Mouse (Mus musculus) liver, embryonic 12.5 days (tissue): ENCODE data around the gene 4931428F04Rik. TPM values are rescaled to one million over a fixed set of nuclear protein-coding genes. Genes with fewer than 3 reads are reported as not detected.
"Not testable (repeated sequence)": the region's sequence is repeated elsewhere in the genome, so short reads cannot be mapped to it uniquely, and the experiment has no call there.

ENCODE experiments used
- ATAC-seq: fragments of 200-750 bp; cut with Nextera tagmentation; 2 replicates; pipeline ENCODE4 v1.8.0; 2017; ENCODE audit warnings: moderate number of reproducible peaks, mild to moderate bottlenecking, moderate library complexity
- H3K27ac ChIP-seq: fragments of 300-500 bp; sonication (generic); 2 replicates; pipeline ENCODE4 v1.5.1; 2016; ENCODE audit warnings: mild to moderate bottlenecking
- H3K27me3 ChIP-seq: fragments of 300-500 bp; sonication (generic); replicated peaks from 2 replicates; pipeline ENCODE4 v1.6.1; 2016; ENCODE audit warnings: mild to moderate bottlenecking, moderate library complexity
- H3K36me3 ChIP-seq: fragments of 300-500 bp; sonication (generic); 2 replicates; pipeline ENCODE4 v1.6.1; 2016; ENCODE audit warnings: mild to moderate bottlenecking, moderate library complexity
- H3K4me1 ChIP-seq: fragments of 300-500 bp; sonication (generic); 2 replicates; pipeline ENCODE4 v1.6.1; 2016
- H3K4me2 ChIP-seq: fragments of 300-500 bp; sonication (generic); 2 replicates; pipeline ENCODE4 v1.6.1; 2016; ENCODE audit warnings: mild to moderate bottlenecking, moderate library complexity
- H3K4me3 ChIP-seq: fragments of 300-500 bp; sonication (generic); 2 replicates; pipeline ENCODE4 v1.5.1; 2016; ENCODE audit warnings: mild to moderate bottlenecking, moderate library complexity
- H3K9ac ChIP-seq: fragments of 300-500 bp; sonication (generic); 2 replicates; pipeline ENCODE4 v1.6.1; 2016; ENCODE audit warnings: mild to moderate bottlenecking, moderate library complexity
- H3K9me3 ChIP-seq: fragments of 300-500 bp; sonication (generic); replicated peaks from 2 replicates; pipeline ENCODE4 v1.6.1; 2016; ENCODE audit warnings: mild to moderate bottlenecking, moderate library complexity
- WGBS: fragments of 180-500 bp; shearing (Covaris S2); methylation state at CpG from one replicate; pipeline ENCODE4 v1.1.7; 2016; ENCODE audit not compliant: insufficient replicate concordance; 5-methylcytosine and 5-hydroxymethylcytosine counted together
- polyA plus RNA-seq: library from polyadenylated mRNA; unstranded; fragments of >200 nt; fragmentation: Nextera tagmentation; extraction: Ambion mirVana; gene quantifications from 2 replicates; pipeline ENCODE4 v1.2.1, GENCODE M21; 2016

4931428F04Rik gene
- polyA plus RNA-seq, 1 experiment from 2014 or later: 1.6 TPM

DNA sequence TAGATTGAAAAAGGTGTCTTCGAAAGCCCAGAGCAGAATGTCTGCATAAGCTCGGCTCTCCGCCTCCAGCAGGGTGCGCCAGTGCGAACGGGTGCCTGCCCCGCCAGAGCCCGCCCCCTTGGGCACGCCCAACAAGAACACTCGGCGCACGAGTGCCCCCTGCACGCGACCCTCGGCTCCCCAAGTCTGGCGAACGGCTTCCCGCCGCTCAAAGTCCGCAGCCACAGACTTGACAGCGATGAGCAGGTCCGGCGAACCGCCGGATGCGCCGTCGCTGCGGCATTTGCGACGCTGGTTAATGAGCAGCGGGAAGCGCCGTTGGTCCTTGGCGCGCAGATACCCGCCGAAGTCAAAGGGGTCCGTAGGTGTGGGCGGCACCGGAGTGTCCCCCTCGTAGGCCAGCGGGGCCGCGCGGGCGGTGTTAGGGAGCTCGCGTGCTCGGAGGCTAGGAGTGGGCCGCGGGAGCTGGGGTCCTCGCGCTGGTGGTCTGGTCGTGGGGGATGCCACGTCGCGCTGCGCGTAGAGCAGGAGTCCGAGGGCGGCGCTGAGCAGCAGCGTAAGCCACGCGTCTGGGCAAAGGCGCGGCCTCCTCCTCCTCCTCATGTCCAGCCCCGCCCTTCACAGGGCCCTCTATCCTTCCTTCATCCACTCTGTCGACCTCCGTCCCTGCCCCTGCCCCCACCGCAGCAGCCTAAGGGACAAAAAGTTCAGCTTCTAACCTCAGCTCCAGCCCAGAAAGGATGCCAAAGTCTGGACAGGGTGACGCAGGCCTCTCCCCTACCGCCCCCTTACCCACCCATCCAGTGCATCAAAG is 35.3 kb downstream of the 4931428F04Rik start:
- under 1% methylated on average over 74 of the region's 74 CpGs for WGBS
- peak; percentile 91 for ATAC-seq

DNA sequence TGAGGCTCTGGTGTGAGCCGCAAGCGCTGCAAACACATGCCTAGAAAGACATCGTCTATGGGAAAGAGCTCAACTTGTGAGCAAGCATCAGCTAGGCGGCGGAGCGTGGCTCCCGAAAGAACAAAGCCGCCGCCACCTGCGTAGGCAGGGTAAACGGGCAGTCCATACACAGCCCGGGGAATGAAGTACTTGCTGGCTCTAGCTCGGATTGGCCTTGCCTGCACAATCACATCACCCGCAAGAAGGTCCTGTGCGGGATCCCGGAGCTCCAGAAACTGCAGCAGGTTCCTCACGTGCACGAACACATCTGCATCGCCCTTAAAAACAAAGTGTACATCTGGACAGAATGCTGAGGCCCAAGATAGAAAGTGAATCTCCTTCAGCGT is 35.9 kb downstream of the 4931428F04Rik start:
- H3K4me1 ChIP-seq: peaks cover 38% of the 10 kb centered on the region
- H3K27ac ChIP-seq: peak overlapping the region; percentile 27; the same call in 1 of the 2 replicates
- peak overlapping the region; percentile 76; the same call in 1 of the 2 replicates for H3K9ac ChIP-seq
- H3K4me2 ChIP-seq: peak overlapping the region; percentile 100
- no peak for ATAC-seq
- H3K36me3 ChIP-seq: peaks cover 49% of the 10 kb centered on the region
- no peaks in the 10 kb centered on the region for H3K9me3 ChIP-seq
- peak overlapping the region; percentile 73 for H3K4me3 ChIP-seq
- 52% methylated on average over 20 of the region's 20 CpGs for WGBS
- H3K27me3 ChIP-seq: peaks cover 30% of the 10 kb centered on the region

More for the DNA sequence above, 35.3 kb downstream of the 4931428F04Rik start:
- H3K4me3 ChIP-seq: peak overlapping the region; percentile 73
- peak overlapping the region; percentile 76 for H3K9ac ChIP-seq
- peak overlapping the region; percentile 87 for H3K27ac ChIP-seq
- H3K36me3 ChIP-seq: peaks cover 43% of the 10 kb centered on the region
- peak overlapping the region; percentile 100 for H3K4me2 ChIP-seq
- H3K9me3 ChIP-seq: no peaks in the 10 kb centered on the region
- peaks cover 44% of the 10 kb centered on the region for H3K4me1 ChIP-seq
- H3K27me3 ChIP-seq: peaks cover 36% of the 10 kb centered on the region

- Histone ChIP-seq H3K27me3 (peaks cover 21% of the 10 kb centered on the region), H3K4me1 (peaks cover 36% of the 10 kb centered on the region), H3K9ac (no peak overlapping the region), H3K9me3 (no peaks in the 10 kb centered on the region), H3K27ac (no peak overlapping the region), H3K36me3 (peaks cover 58% of the 10 kb centered on the region), H3K4me2 (no peak overlapping the region; the same call in 1 of the 2 replicates), H3K4me3 (no peak overlapping the region)
- 59% methylated on average over 10 of the region's 10 CpGs for WGBS
- no peak for ATAC-seq
Measured at GRCm38 (mm10) chr8:105252680-105253537, 36.8 kb downstream of the 4931428F04Rik start.

DNA sequence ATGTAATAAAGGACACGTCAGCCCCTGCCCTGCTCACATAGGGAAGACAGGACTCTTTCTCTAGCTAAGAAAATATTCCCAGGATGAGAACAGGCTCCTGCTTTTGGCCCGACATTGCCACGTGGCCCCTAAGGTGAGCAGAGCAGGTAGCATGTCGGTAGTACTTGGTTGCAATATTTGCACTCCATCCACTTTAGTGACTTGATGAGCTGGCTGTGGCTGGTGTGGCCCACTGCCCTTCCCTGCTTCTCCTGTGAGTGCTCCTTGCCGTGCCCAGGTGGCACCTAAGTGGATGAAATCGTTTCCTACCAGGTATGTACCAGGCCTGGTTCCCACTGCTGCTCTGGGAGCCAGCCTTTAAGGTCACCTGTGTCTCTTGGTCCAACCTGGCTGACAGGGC is 37.7 kb downstream of the 4931428F04Rik start:
- Histone ChIP-seq H3K4me1 (peaks cover 36% of the 10 kb centered on the region), H3K4me2 (no peak overlapping the region), H3K36me3 (peaks cover 66% of the 10 kb centered on the region), H3K27ac (no peak overlapping the region), H3K27me3 (peaks cover 14% of the 10 kb centered on the region; the same call in 1 of the 2 replicates), H3K9ac (no peak overlapping the region), H3K4me3 (no peak overlapping the region), H3K9me3 (no peaks in the 10 kb centered on the region)
- ATAC-seq: no peak
- 82% methylated on average over 6 of the region's 6 CpGs for WGBS

GRCm38 (mm10) chr8:105241016-105241415 is 48.6 kb downstream of the 4931428F04Rik start:
- H3K4me1 ChIP-seq: no peaks in the 10 kb centered on the region
- no peak for ATAC-seq
- H3K36me3 ChIP-seq: peaks cover 77% of the 10 kb centered on the region
- no peak overlapping the region for H3K27ac ChIP-seq
- H3K27me3 ChIP-seq: no peaks in the 10 kb centered on the region
- H3K9me3 ChIP-seq: no peaks in the 10 kb centered on the region
- H3K4me3 ChIP-seq: no peak overlapping the region
- WGBS: 94% methylated on average over 7 of the region's 7 CpGs
- H3K4me2 ChIP-seq: no peak overlapping the region
- H3K9ac ChIP-seq: no peak overlapping the region

DNA sequence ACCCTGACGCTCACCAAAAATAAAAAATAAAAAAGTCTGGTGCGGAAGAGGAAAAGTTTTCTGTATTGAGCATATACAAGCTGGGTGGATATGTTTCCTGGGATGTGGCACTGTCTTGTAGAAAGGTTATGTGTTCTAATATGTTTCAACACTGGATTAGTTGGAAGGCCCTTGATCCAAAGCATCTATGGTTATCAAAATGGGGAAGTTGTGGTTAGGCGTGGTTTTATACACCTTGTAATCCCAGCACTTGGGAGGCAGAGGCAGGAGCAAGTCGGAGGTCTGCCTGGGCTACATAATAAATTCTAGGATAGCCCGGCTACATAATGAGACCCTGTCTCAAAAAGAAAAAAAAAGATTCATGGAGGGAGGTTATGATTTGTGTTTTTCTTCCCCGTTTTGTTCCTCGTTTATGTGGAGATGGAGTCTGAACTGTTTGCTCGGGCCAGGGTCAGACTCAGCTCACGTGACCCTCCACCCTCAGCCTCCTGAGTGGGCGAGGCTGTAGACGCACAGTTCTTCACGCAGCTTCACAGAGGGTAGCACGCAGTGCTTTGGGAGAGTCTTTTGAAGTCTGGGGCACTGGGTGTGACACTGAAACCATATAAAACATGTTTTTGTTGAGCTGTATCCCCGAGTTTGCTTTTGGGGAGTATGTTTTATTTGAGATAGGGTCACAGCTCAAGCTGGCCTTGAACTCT is 52.1 kb downstream of the 4931428F04Rik start:
- no peak overlapping the region for H3K27ac ChIP-seq
- no peak overlapping the region for H3K9ac ChIP-seq
- ATAC-seq: no peak
- peaks cover 78% of the 10 kb centered on the region for H3K36me3 ChIP-seq
- H3K4me3 ChIP-seq: no peak overlapping the region
- H3K27me3 ChIP-seq: no peaks in the 10 kb centered on the region
- H3K4me1 ChIP-seq: peaks cover 17% of the 10 kb centered on the region
- WGBS: 75% methylated on average over 14 of the region's 14 CpGs
- H3K4me2 ChIP-seq: no peak overlapping the region
- H3K9me3 ChIP-seq: no peaks in the 10 kb centered on the region

DNA sequence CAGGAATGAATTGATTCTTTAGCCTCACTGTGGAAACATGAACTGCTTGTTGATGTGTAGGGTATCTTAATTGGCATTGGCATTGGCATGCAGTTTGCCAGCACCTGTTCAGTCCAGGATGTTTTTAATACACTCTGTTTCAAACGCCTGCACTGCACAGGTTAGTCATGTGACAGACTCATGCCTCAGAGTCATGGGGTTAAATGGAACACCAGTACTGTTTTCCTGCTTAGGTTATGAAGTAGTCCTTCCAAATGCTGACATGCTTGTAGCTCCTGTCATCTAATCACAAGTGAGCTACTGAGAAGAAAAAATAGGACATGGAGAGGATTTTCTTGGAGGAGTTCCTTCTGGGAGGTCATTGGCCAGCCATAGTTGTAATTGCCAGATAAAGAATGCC is 54.5 kb downstream of the 4931428F04Rik start:
- H3K4me3 ChIP-seq: no peak overlapping the region
- no peak for ATAC-seq
- H3K27ac ChIP-seq: no peak overlapping the region
- no peak overlapping the region for H3K9ac ChIP-seq
- peaks cover 68% of the 10 kb centered on the region for H3K36me3 ChIP-seq
- H3K27me3 ChIP-seq: no peaks in the 10 kb centered on the region
- peaks cover 35% of the 10 kb centered on the region for H3K4me1 ChIP-seq
- WGBS: 78% methylated on average over 1 of the region's 1 CpGs
- H3K4me2 ChIP-seq: no peak overlapping the region
- H3K9me3 ChIP-seq: no peaks in the 10 kb centered on the region

GRCm38 (mm10) chr8:105233126-105233935 is 56.3 kb downstream of the 4931428F04Rik start:
- H3K4me3 ChIP-seq: no peak overlapping the region
- no peaks in the 10 kb centered on the region for H3K27me3 ChIP-seq
- H3K9ac ChIP-seq: peak overlapping the region; percentile 33; the same call in 1 of the 2 replicates
- peak overlapping the region; percentile 34 for H3K4me2 ChIP-seq
- H3K4me1 ChIP-seq: peaks cover 35% of the 10 kb centered on the region
- ATAC-seq: peak; percentile 66; the same call in 1 of the 2 replicates
- H3K27ac ChIP-seq: peak overlapping the region; percentile 56; the same call in 1 of the 2 replicates
- H3K9me3 ChIP-seq: no peaks in the 10 kb centered on the region
- H3K36me3 ChIP-seq: peaks cover 52% of the 10 kb centered on the region
- 47% methylated on average over 1 of the region's 1 CpGs for WGBS

GRCm38 (mm10) chr8:105232321-105232693 is 57.4 kb downstream of the 4931428F04Rik start:
- H3K9me3 ChIP-seq, H3K4me3 ChIP-seq, H3K27me3 ChIP-seq, H3K27ac ChIP-seq, H3K9ac ChIP-seq, H3K4me2 ChIP-seq, ATAC-seq: not testable (repeated sequence)
- Histone ChIP-seq H3K36me3 (peaks cover 48% of the 10 kb centered on the region), H3K4me1 (peaks cover 36% of the 10 kb centered on the region)
- 76% methylated on average over 4 of the region's 4 CpGs for WGBS

DNA sequence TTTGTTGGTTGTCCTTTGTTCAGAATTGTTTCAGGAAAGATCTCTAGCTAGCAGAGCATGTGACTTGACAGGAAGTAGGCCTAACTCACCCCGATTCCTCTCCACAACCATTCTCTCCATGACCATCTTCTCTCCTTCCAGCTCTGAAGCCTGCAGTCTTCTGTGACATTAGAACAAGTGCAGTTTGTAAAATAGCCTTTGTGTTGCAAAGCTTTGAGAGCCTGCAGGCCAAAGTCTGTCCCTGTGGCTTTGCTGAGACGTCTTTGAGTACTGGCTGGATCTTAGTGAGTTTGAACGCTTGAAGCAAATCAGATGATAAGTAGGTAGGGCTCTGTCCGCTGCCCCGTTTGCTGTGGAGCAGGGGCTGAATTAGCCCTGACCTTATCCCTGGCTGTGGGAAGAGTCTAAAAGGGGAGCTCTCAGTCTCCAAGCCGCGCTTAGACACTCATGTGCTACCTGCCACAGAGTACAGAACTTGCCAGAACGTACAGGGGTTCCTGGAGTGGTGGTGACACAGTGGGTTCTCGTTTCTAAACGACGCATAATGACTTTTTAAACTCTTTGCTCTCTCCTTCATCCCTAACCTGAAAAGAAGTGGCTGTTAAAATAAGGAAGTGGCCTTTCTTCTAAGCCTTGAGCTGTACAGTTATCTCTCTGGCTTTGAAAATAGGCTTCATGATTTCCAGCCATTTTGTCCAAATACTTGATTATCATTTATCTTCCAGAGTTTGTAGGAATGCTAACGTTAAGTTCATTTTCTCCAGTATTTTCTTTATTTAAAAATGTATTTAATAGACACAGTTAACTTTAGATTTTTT is 58.0 kb downstream of the 4931428F04Rik start:
- Histone ChIP-seq H3K36me3 (peaks cover 45% of the 10 kb centered on the region), H3K4me2 (no peak overlapping the region), H3K9me3 (no peaks in the 10 kb centered on the region), H3K4me1 (peaks cover 42% of the 10 kb centered on the region), H3K9ac (no peak overlapping the region), H3K27ac (peak overlapping the region; percentile 33; the same call in 1 of the 2 replicates), H3K27me3 (no peaks in the 10 kb centered on the region), H3K4me3 (no peak overlapping the region)
- WGBS: 64% methylated on average over 12 of the region's 12 CpGs
- no peak for ATAC-seq
